Mouse (Mus musculus): ENCODE measurements around the gene Clca2.

Clca2 gene

DNA sequence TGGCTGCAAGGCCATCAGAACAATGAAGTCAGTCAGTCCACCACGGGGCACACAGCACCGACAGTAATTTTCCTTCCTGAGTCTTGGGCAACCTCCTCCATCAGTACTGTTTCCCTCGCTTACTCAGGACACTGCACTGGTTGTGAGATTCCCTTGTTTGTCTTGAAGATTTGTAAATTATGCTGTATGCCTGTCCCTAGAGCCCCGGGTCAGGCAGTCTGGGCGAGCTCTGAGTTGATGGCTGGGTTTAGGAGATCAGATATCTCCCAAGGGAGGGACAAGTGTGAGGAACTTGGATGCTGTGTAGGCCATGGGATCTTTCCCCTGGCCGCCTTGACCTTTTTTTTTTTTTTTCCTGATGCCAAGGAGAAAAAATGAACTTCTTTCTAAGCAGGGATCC is at the start of gene Clca2:
Clca2 (minus strand) TSS at position 153 of the 400 bp plus-strand sequence.
- DNase-seq (ENCODE audit: low read depth, low spot score), result no peak

GRCm38 (mm10) chr3:145147952-145148351 is 48.7 kb upstream of the Clca2 start:
- no peak for DNase-seq (ENCODE audit: low read depth, low spot score)

DNA sequence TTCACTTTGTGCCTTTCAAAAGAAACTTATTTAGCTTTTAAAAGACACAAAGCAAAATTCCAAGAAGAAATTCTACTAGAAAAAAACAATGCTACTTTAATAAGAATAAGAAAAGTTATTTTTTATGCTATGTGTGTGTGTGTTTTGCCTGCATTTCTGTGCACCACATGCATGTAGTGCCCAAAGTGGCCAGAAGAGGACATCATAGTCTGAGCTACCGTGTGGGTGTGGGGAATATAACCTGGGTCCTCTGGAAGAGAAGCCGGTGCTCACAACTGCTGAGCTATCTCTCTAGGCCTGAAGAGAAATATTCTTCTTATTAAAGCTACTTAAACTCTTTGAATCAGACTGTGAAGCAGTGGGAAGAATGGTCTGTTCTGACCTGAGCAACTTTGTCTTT is 48.2 kb upstream of the Clca2 start:
- DNase-seq (ENCODE audit: low read depth, low spot score), result no peak

DNA sequence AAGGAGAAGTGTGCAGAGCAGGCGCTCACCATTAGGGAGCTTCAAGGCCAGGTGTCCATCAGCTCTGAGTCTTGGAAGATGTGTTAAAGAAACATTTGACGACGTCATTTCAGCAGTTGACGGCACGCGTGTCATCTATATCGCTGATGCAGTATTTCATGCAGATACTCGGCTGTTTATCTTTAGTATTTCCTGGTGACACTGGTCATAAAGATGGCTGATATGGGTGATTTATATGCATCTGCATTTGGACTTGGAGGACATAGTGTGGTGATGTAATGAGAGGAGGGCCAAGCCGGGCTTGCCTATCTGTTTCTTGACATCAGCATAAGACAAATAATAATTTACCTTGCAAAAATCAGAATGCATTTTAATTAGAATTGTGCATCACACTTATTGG is 47.6 kb upstream of the Clca2 start:
- no peak for DNase-seq (ENCODE audit: low read depth, low spot score)

DNA sequence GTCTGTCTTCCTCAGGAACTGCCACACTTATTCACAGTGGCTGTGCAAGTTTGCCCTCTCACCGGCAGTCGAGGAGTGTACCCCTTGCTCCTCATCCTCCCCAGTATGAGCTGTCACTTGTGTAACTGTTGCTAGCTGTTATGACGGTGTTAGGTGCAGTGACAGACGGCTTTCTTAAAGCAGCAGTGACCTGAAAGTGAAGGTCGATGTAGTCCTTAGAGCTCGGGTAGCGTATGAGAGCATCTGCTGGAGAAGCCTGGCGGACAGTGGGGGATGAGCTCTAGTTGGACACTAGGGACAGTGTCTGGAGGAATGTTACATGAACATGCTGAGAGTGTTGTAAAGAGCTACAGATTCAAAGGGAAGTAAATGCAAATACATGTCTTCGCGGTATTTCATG is 44.6 kb upstream of the Clca2 start:
- DNase-seq (ENCODE audit: low read depth, low spot score), result no peak

DNA sequence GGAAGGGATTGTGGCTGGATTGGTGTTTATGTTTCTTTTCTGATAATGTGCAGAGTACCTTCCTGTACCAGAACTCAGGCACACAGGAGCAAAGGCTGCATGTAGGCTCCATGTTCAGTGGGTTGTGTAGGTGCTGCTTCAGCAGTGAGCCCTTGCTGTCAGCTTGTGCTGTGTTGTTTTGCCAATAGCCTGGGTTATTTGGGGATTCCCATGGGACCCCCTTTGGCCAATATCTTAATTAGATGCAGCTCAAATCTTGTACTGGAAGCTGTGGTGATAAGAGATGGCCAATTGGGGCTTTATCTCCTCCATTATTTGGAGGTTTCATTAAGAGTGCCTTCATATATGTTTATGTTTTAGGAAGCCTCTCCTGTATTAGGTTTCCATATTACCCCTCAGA is 43.7 kb upstream of the Clca2 start:
- no peak for DNase-seq (ENCODE audit: low read depth, low spot score)

DNA sequence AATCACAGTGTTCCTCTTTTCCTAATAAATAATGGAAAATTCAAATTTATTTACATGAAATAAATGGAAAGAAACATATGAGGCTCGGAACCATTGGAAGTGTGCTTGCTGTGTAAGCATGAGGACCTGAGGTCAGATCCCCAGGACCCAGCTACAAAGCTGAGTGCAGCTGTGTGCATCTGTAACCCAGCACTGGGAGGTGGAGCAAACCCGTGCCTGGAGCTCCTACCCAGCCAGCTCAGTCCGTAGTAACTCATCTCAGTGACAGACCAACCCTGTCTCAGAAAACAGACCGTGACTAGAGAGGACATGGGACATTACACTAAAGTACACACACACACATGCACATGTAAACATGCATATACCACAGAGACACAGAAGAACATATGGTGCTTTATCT is 41.0 kb upstream of the Clca2 start:
- no peak for DNase-seq (ENCODE audit: low read depth, low spot score)

- DNase-seq (ENCODE audit: low read depth, low spot score), result no peak
Measured at GRCm38 (mm10) chr3:145131210-145131868, 32.1 kb upstream of the Clca2 start.

DNA sequence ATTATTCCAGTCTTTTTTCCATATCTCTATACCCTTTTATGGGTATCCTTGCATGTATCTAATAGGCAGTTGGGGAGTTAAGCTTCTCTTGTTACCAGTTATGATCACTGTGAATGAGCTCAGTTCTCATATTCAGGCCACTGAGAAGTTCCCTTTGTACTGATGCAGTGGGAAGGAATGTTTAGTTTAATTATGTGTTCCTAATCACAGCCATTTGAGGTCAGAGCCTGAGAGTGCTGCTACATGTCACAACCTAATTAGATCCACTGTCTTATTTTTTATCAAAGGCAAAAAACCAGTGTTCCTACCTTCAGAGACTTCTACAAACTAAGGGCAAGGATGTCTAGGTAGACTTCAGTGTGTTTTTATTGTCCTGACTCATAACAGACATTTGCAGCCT is 30.1 kb upstream of the Clca2 start:
- no peak for DNase-seq (ENCODE audit: low read depth, low spot score)

GRCm38 (mm10) chr3:145126618-145127017 is 27.4 kb upstream of the Clca2 start:
- DNase-seq (ENCODE audit: low read depth, low spot score), result no peak

DNA sequence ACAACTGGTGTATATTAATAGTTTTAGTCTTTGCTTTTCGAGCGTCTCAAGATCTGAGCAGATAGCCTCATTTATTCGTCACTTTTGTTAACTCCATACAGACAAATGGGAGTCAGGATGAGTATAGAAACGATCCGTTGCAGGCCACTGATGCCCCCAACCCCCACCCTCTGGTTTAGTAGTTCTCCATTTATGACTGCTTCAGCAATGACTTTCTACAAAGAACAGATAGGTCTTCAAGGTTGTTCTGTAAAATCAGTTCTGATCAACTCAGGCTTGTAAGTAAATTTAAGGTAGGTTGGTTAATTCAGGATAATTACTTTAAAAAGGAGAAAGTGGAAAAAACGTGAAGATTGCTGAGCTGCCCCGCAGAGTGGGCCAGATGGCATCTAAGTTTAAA is 20.2 kb upstream of the Clca2 start:
- no peak for DNase-seq (ENCODE audit: low read depth, low spot score)

DNA sequence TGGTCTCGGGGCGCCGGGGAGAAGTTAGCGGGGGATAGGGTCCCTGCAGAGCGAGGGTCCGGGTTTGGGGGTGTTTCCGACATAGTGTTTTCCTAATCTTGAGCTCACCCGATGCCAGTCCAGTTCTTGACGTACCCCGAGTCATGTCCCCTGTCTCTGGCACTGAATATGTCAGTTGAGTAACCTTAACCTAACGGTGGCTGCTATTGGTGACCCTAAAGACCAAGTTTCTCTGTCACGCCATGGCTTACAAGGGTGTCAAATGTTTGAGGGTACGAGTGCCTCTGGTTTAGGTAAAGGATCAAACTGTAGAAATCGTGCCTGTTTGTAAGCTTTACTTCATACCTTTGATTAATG is 19.7 kb upstream of the Clca2 start:
- no peak for DNase-seq (ENCODE audit: low read depth, low spot score)

DNA sequence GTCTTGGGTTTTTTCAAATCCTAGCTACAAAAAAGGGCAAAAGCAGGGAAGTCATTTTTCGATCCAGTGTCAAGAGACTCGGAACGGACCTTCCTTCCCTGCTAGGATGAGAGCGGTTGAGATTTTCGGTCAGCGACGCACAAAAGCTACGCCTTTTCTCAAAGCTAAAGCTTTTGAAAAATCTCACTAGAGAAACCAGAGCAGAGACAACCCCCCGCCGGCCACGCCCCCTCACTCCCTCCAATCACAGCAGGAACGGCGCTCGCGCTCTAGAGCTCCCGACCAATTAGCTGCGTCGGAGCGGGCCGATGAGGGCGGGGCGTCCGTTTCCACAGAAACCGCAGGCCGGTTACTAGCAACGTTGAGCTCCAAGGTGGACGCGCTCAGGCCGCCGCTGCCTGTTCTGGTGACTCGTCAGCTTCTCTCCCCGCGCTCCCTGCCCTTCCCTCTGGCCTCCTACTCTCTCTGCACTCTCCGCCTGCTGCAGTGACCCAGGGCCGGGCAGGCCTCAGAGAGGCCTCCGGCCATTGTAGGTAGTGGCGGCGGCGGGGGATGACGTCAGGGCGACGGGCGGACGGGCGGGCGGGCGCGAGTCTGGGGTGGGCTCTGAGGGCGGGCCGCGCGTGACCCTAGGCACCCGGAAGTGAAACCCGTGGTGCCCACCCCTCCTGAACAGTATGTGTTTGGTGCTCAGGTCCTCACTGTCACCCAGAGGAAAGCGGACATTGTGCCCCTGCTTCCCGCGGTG is 19.2 kb upstream of the Clca2 start, which contains the start of gene Odf2l:
Odf2l (plus strand) TSS at position 335 of the 748 bp plus-strand sequence.
- peak; percentile 96 for DNase-seq (ENCODE audit: low read depth, low spot score)

GRCm38 (mm10) chr3:145117637-145118036 is 18.4 kb upstream of the Clca2 start:
- no peak for DNase-seq (ENCODE audit: low read depth, low spot score)

GRCm38 (mm10) chr3:145115169-145115568 is 15.9 kb upstream of the Clca2 start:
- no peak for DNase-seq (ENCODE audit: low read depth, low spot score)

DNA sequence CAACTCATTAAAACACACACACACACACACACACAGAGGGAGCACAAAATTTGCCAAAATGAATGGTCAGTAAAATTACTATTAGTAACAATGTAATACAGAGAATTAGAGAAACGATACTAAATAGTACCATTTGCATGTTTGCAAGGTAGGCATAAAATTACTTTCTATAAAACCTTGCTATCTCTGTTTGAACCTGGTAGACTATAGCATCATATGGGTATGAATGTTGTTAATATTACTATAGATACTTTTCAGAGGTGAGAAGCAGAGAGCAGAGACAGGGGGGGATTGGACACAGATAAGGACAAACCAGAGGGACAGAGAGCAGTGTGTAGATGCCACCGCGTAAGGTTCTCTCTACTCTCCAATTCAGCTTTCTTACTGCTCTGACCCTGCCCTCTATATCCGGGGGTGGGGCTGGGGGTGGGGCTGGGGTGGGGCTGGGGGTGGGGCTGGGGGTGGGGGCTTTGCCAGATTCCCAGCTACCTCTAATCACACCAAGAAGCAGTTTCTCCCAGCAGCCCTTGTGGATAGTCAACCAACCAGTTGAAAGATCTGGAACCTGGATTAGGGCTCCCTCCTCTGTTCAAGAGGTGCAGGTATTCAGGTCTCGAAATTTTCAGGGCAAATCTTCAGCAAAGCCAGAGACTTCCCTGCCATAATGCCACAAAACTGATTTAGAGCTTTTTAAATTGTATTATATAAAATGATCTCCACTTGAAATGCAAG is 6.7 kb upstream of the Clca2 start:
- DNase-seq (ENCODE audit: low read depth, low spot score), result no peak

- no peak for DNase-seq (ENCODE audit: low read depth, low spot score)
Measured at GRCm38 (mm10) chr3:145105076-145105772, 6.0 kb upstream of the Clca2 start.

DNA sequence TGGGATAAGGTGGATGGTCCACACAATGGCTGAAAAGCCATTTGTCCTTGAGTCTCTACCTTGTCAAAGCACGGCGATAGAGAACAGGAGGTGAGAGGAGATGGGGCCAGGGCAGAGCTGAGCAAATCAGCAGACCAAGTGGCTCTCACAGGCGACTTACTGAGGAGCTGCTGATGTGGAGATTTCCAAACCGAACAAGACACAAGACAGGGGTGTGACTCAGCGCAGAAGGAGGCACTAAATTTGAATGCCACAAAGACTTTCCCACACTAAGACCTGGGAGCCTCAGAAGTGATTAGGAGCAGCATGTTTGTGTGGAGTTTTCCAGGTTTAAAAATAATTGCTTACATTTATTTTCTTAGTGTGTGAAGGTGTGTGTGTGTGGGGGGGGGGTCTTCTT is 4.5 kb upstream of the Clca2 start:
- DNase-seq (ENCODE audit: low read depth, low spot score), result no peak

- DNase-seq (ENCODE audit: low read depth, low spot score), result no peak
Measured at GRCm38 (mm10) chr3:145103321-145103720, 4.1 kb upstream of the Clca2 start.

DNA sequence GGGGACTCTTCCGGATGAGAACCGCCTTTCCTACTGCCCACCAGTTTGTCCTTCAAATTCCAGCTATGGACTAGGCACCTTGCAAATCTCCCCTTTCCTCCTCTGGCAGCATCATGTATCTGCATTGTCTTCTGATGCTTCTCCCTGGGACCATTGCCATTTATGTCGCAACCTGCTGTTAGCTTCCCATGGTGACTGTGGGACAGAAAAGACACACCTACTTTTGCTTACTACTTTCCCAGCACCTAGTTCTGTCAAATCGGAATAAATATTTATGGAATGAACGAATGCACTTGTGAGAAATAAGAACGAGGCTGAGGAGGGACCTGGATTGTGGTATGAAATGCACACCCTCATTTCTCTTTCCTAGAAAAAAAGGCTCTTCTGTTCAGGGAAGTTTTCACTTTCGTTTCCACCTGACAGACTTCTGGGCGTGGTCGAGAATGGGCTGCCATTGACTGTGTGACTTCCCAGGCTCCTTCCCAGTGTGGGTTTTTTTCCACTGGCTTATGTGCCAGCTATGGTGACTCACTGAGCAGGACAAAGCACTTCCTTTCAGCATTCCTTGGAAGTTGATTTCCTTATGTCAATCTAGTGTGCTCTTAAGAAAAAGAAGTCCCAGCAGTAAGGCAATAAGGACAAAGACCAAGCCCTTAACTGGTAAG is 2.8 kb upstream of the Clca2 start:
- DNase-seq (ENCODE audit: low read depth, low spot score), result no peak

GRCm38 (mm10) chr3:145087857-145088598 is 11.2 kb downstream of the Clca2 start:
- DNase-seq (ENCODE audit: low read depth, low spot score), result no peak
